ENCODE assay signal across 15 mouse cellular contexts in genomic region chr13:98897577-98897976, GRCm38 (mm10).
"Had no signal": no experiment of that assay in that cellular context is flagged by ENCODE, and none has a peak within 500 bp of the region (broad histone marks: within the 10 kb centered on the region; RNA-seq: fewer than 3 reads in every experiment).

No protein-coding gene starts in this region.

- H3K27me3 ChIP-seq: limb, embryonic 13.5 days; neural tube, embryonic 15.5 days had no signal

- H3K4me3 ChIP-seq: limb, embryonic 13.5 days; midbrain, embryonic 10.5 days; myocyte; neural tube, embryonic 15.5 days had no signal

- H3K27ac ChIP-seq: kidney, postnatal 0 days; limb, embryonic 13.5 days; midbrain, embryonic 10.5 days; neural tube, embryonic 15.5 days had no signal

- H3K9me3 ChIP-seq: limb, embryonic 13.5 days; midbrain, embryonic 10.5 days; neural tube, embryonic 15.5 days had no signal

- DNase-seq: kidney, adult 8-10 months; left cerebral cortex, postnatal 4 days; lung, embryonic 14.5 days; lung, postnatal 10 days; lung, postnatal 4 days; midbrain, embryonic 14.5 days; right cerebral cortex, adult 18-20 months; spleen, adult 18-20 months; thymus, adult 18-20 months; thymus, postnatal 25 days had no signal

- H3K4me2 ChIP-seq: limb, embryonic 13.5 days; lung, embryonic 14.5 days; neural tube, embryonic 15.5 days had no signal

- H3K9ac ChIP-seq: limb, embryonic 13.5 days; lung, embryonic 14.5 days; neural tube, embryonic 15.5 days had no signal
